Mouse (Mus musculus) embryonic facial prominence, embryonic 14.5 days (tissue): ENCODE measurements around the gene Vapa. TPM values are rescaled to one million over a fixed set of nuclear protein-coding genes. Genes with fewer than 3 reads are reported as not detected.

Source experiments
- ATAC-seq: fragments of 200-750 bp; cut with Nextera tagmentation; 2 replicates; pipeline ENCODE4 v1.8.0; 2017; ENCODE audit warnings: low read depth, moderate number of reproducible peaks, moderate TSS enrichment
- DNase-seq: peaks from one replicate; pipeline ENCODE4 v3.0.0-alpha.2; 2015; ENCODE audit warnings: low spot score
- H3K27ac ChIP-seq: fragments of 300-500 bp; sonication (generic); replicated peaks from 2 replicates; pipeline ENCODE4 v1.5.1; 2014; ENCODE audit warnings: low read depth, mild to moderate bottlenecking, low read length, moderate library complexity
- H3K27me3 ChIP-seq: fragments of 300-500 bp; sonication (generic); replicated peaks from 2 replicates; pipeline ENCODE4 v1.6.1; 2014; ENCODE audit warnings: low read length; ENCODE audit not compliant: control insufficient read depth, insufficient read depth
- H3K36me3 ChIP-seq: fragments of 300-500 bp; sonication (generic); 2 replicates; pipeline ENCODE4 v1.6.1; 2014; ENCODE audit warnings: low read length, mixed read lengths; ENCODE audit not compliant: control insufficient read depth, insufficient read depth
- H3K4me1 ChIP-seq: fragments of 300-500 bp; sonication (generic); 2 replicates; pipeline ENCODE4 v1.6.1; 2014; ENCODE audit warnings: antibody characterized with exemption, low read length; ENCODE audit not compliant: control insufficient read depth, insufficient read depth
- H3K4me2 ChIP-seq: fragments of 300-500 bp; sonication (generic); 2 replicates; pipeline ENCODE4 v1.6.1; 2014; ENCODE audit warnings: low read depth, mild to moderate bottlenecking, low read length, moderate library complexity, mixed read lengths
- H3K4me3 ChIP-seq: fragments of 300-500 bp; sonication (generic); 2 replicates; pipeline ENCODE4 v1.5.1; 2014; ENCODE audit warnings: low read depth, mild to moderate bottlenecking, low read length
- H3K9ac ChIP-seq: fragments of 300-500 bp; sonication (generic); 2 replicates; pipeline ENCODE4 v1.6.1; 2014; ENCODE audit warnings: low read depth, mild to moderate bottlenecking, low read length, moderate library complexity, mixed read lengths
- H3K9me3 ChIP-seq: fragments of 300-500 bp; sonication (generic); 2 replicates; pipeline ENCODE4 v1.6.1; 2016; ENCODE audit warnings: low read length; ENCODE audit not compliant: control insufficient read depth
- WGBS: fragments of 180-500 bp; shearing (Covaris S2); extraction: QIAGEN DNeasy Blood & Tissue Kit; methylation state at CpG from one replicate; pipeline ENCODE4 v1.1.7; 2014; 5-methylcytosine and 5-hydroxymethylcytosine counted together
- polyA plus RNA-seq: library from polyadenylated mRNA; unstranded; fragments of >200 nt; fragmentation: Nextera tagmentation; extraction: Ambion mirVana; gene quantifications from 2 replicates; pipeline ENCODE4 v1.2.1, GENCODE M21; 2014

The Vapa gene
- polyA plus RNA-seq, 1 experiment from 2014 or later, result 215 TPM

GRCm38 (mm10) chr17:65571466-65571865, 41.9 kb downstream of the Vapa start:
- no peaks in the 10 kb centered on the region for H3K9me3 ChIP-seq
- H3K4me2 ChIP-seq, result no peak overlapping the region
- no peak overlapping the region for H3K9ac ChIP-seq
- no peaks in the 10 kb centered on the region for H3K4me1 ChIP-seq
- H3K27ac ChIP-seq, result no peak overlapping the region
- 73% methylated on average over 8 of the region's 8 CpGs for WGBS
- 0 out of 2 replicates have a peak, but pooled peaks cover 2% of the 10 kb centered on the region for H3K36me3 ChIP-seq
- H3K27me3 ChIP-seq, result no peaks in the 10 kb centered on the region
- ATAC-seq (no peak), DNase-seq (no peak)
- H3K4me3 ChIP-seq, result no peak overlapping the region

- 66% methylated on average over 5 of the region's 5 CpGs for WGBS
Observed at GRCm38 (mm10) chr17:65564189-65564588, 49.2 kb downstream of the Vapa start.

GRCm38 (mm10) chr17:65563345-65563744, 50.0 kb downstream of the Vapa start:
- no peak overlapping the region for H3K27ac ChIP-seq
- ATAC-seq (no peak), DNase-seq (no peak)
- no peaks in the 10 kb centered on the region for H3K27me3 ChIP-seq
- no peak overlapping the region for H3K4me3 ChIP-seq
- H3K36me3 ChIP-seq, result no peaks in the 10 kb centered on the region
- H3K4me2 ChIP-seq, result no peak overlapping the region
- 55% methylated on average over 6 of the region's 6 CpGs for WGBS
- no peak overlapping the region for H3K9ac ChIP-seq
- H3K9me3 ChIP-seq, result no peaks in the 10 kb centered on the region
- H3K4me1 ChIP-seq, result no peaks in the 10 kb centered on the region

More at GRCm38 (mm10) chr17:65564189-65564588, 49.2 kb downstream of the Vapa start:
- H3K9me3 ChIP-seq, result no peaks in the 10 kb centered on the region
- ATAC-seq (no peak), DNase-seq (no peak)
- H3K4me3 ChIP-seq, result no peak overlapping the region
- no peak overlapping the region for H3K4me2 ChIP-seq
- no peak overlapping the region for H3K27ac ChIP-seq
- no peak overlapping the region for H3K9ac ChIP-seq
- no peaks in the 10 kb centered on the region for H3K36me3 ChIP-seq
- H3K4me1 ChIP-seq, result no peaks in the 10 kb centered on the region
- no peaks in the 10 kb centered on the region for H3K27me3 ChIP-seq

DNA sequence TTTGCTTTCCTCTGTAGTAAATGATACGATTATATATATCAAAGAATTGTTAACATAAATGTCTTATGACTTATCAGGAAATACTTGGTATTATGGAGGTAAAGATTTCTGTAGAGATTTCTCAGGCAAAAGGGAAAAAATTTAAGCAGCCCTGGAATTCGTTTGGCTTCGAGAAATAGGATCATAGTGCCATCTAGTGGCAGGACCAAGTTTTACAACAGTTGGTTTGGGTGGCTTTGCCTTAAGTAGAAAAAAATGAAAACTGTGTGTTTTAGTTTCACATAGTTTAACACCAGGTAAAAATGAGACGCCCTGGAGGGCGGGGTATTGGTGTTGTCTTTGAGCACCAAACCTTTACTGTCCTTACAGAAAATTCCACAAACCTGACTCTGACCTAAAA, 50.6 kb downstream of the Vapa start:
- no peak overlapping the region for H3K4me2 ChIP-seq
- H3K9me3 ChIP-seq, result no peaks in the 10 kb centered on the region
- no peaks in the 10 kb centered on the region for H3K27me3 ChIP-seq
- ATAC-seq (no peak), DNase-seq (peak; percentile 88)
- H3K4me3 ChIP-seq, result no peak overlapping the region
- H3K9ac ChIP-seq, result no peak overlapping the region
- no peaks in the 10 kb centered on the region for H3K4me1 ChIP-seq
- 5% methylated on average over 5 of the region's 5 CpGs for WGBS
- H3K36me3 ChIP-seq, result no peaks in the 10 kb centered on the region
- no peak overlapping the region for H3K27ac ChIP-seq

DNA sequence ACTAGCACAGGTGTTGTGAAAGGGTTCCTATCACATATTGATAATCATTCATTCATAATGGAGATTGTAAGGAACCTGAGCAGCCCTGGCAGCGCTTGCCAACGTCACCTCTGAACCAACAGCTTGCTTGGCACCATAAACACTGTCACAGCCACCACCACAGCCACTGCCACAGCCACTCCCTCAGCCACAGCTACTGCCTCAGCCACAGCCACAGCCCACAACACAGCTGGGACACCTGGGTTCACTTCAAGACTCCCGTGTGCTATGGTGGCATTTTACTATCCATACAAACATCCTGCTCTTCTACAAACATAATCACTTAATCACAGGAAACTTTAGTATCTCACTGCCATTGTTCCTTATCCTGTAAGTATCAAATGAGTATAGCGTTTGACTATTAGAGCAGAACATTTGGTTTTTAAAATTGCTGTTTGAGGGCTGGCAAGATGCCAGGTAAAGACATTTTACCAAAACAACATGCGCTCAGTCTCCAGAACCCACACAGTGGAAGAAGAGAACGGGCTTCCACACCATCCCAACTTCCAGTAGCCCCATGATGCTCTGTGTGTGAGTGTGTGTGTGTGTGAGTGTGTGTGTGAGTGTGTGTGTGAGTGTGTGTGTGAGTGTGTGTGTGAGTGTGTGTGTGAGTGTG, 51.9 kb downstream of the Vapa start:
- Histone ChIP-seq H3K4me3 (no peak overlapping the region), H3K4me2 (no peak overlapping the region), H3K27me3 (no peaks in the 10 kb centered on the region), H3K9me3 (no peaks in the 10 kb centered on the region), H3K27ac (no peak overlapping the region), H3K36me3 (no peaks in the 10 kb centered on the region), H3K4me1 (no peaks in the 10 kb centered on the region), H3K9ac (no peak overlapping the region)
- 40% methylated on average over 6 of the region's 6 CpGs for WGBS
- DNase-seq (peak; percentile 68), ATAC-seq (no peak)

DNA sequence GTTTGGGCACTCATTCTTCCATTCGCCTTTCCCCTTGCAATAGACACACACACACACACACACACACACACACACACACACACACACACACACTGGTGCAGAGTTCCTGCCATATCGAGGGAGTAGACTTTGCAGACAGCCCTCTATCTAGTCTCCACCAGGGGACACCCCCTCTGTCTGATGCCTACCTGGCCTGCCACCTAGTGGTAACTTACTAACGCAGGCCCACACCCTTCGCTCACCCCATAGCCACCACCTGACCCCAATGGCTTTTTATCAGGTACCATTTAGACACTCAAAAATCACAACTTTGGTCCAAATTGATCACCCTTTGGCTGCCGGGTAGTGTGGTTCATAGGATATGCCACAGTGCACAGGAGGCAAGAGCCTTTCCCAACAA, 54.1 kb downstream of the Vapa start:
- DNase-seq (no peak), ATAC-seq (peak; percentile 50; the same call in 1 of the 2 replicates)
- Histone ChIP-seq H3K36me3 (no peaks in the 10 kb centered on the region), H3K4me3 (no peak overlapping the region), H3K9ac (no peak overlapping the region), H3K27ac (no peak overlapping the region), H3K4me2 (no peak overlapping the region), H3K9me3 (no peaks in the 10 kb centered on the region), H3K27me3 (no peaks in the 10 kb centered on the region), H3K4me1 (no peaks in the 10 kb centered on the region)
- WGBS, result 52% methylated on average over 5 of the region's 5 CpGs

GRCm38 (mm10) chr17:65558788-65559187, 54.6 kb downstream of the Vapa start:
- DNase-seq, result no peak
- WGBS, result 70% methylated on average over 9 of the region's 9 CpGs
- Histone ChIP-seq H3K4me3 (no peak overlapping the region), H3K4me2 (peak overlapping the region; percentile 12; the same call in 1 of the 2 replicates), H3K9ac (no peak overlapping the region), H3K9me3 (no peaks in the 10 kb centered on the region), H3K27me3 (no peaks in the 10 kb centered on the region), H3K36me3 (no peaks in the 10 kb centered on the region), H3K27ac (no peak overlapping the region), H3K4me1 (no peaks in the 10 kb centered on the region)
- ATAC-seq, result no peak

GRCm38 (mm10) chr17:65558217-65558616, 55.1 kb downstream of the Vapa start:
- Histone ChIP-seq H3K4me2 (peak overlapping the region; percentile 12; the same call in 1 of the 2 replicates), H3K27me3 (no peaks in the 10 kb centered on the region), H3K27ac (no peak overlapping the region), H3K9me3 (no peaks in the 10 kb centered on the region), H3K4me3 (no peak overlapping the region), H3K9ac (no peak overlapping the region), H3K4me1 (no peaks in the 10 kb centered on the region), H3K36me3 (no peaks in the 10 kb centered on the region)
- 48% methylated on average over 9 of the region's 9 CpGs for WGBS
- DNase-seq (peak; percentile 48), ATAC-seq (no peak)

DNA sequence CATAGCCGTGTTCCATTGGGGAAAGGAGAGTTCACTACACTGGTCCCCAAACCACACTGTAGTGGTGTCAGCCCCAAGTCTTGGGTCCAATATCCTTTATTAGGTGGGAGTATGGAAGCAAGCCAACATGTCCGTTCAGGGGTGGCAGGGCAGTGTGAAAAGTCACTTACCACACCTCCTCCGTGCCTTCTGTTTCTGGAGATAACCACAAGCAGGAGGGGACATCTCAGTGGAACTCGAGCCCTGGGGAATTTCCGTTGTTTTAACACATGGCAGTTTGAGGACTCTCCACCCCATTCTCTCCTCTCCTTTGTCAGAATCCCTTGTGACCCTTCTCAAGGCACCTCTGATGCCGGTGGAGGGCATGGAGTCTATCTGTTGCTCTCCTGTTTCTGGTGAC, 56.1 kb downstream of the Vapa start:
- ATAC-seq (no peak), DNase-seq (no peak)
- WGBS, result 75% methylated on average over 6 of the region's 6 CpGs
- H3K36me3 ChIP-seq, result no peaks in the 10 kb centered on the region
- H3K9me3 ChIP-seq, result no peaks in the 10 kb centered on the region
- H3K4me1 ChIP-seq, result no peaks in the 10 kb centered on the region
- H3K4me3 ChIP-seq, result no peak overlapping the region
- H3K27me3 ChIP-seq, result no peaks in the 10 kb centered on the region
- no peak overlapping the region for H3K4me2 ChIP-seq
- no peak overlapping the region for H3K27ac ChIP-seq
- no peak overlapping the region for H3K9ac ChIP-seq
